In genomic region chr1:48351416-48351815, GRCm38 (mm10) we compare ENCODE assay signal across 26 mouse cellular contexts.
"Had no signal": no experiment of that assay in that cellular context is flagged by ENCODE, and none has a peak within 500 bp of the region (broad histone marks: within the 10 kb centered on the region; RNA-seq: fewer than 3 reads in every experiment).

No protein-coding gene starts in this region.

- H3K9ac ChIP-seq: heart, embryonic 13.5 days; heart, embryonic 15.5 days; hindbrain, embryonic 14.5 days; kidney, embryonic 15.5 days; limb, embryonic 12.5 days; liver, embryonic 13.5 days; liver, embryonic 15.5 days; liver, postnatal 0 days had no signal

- H3K4me3 ChIP-seq: gastrocnemius, adult 2 months; heart, adult 2 months; heart, embryonic 13.5 days; heart, embryonic 15.5 days; kidney, embryonic 15.5 days; limb, embryonic 10.5 days; limb, embryonic 12.5 days; liver, embryonic 13.5 days; liver, embryonic 15.5 days had no signal

- H3K27me3 ChIP-seq: heart, embryonic 13.5 days; heart, embryonic 15.5 days; kidney, embryonic 15.5 days; limb, embryonic 12.5 days; liver, embryonic 13.5 days; liver, embryonic 15.5 days had no signal

- H3K27ac ChIP-seq: gastrocnemius, adult 2 months; heart, adult 2 months; heart, embryonic 13.5 days; heart, embryonic 15.5 days; hindbrain, embryonic 14.5 days; kidney, embryonic 15.5 days; kidney, postnatal 0 days; limb, embryonic 10.5 days; limb, embryonic 12.5 days; liver, embryonic 13.5 days; liver, embryonic 15.5 days had no signal

- DNase-seq: gastrocnemius, adult 2 months; gastrocnemius, postnatal 10 days; gastrocnemius, postnatal 25 days; heart, adult 11 months; heart, adult 2 months; heart, postnatal 14 days; heart, postnatal 36 days; kidney, adult 11 months; kidney, adult 2 months; kidney, adult 9 months; kidney, postnatal 14 days; kidney, postnatal 36 days; liver; liver, embryonic 13.5 days; liver, postnatal 0 days had no signal

- ATAC-seq: hindbrain, embryonic 16.5 days; intestine, embryonic 16.5 days; liver, postnatal 0 days had no signal

- H3K36me3 ChIP-seq: heart, embryonic 13.5 days; heart, embryonic 15.5 days; kidney, embryonic 15.5 days; limb, embryonic 10.5 days; limb, embryonic 12.5 days; liver, embryonic 13.5 days; liver, embryonic 15.5 days had no signal

- H3K9me3 ChIP-seq: heart, embryonic 13.5 days; heart, embryonic 15.5 days; kidney, embryonic 15.5 days; limb, embryonic 10.5 days; limb, embryonic 12.5 days; liver, embryonic 13.5 days; liver, embryonic 15.5 days had no signal

- H3K4me1 ChIP-seq: heart, embryonic 13.5 days; heart, embryonic 15.5 days; kidney, embryonic 15.5 days; limb, embryonic 10.5 days; limb, embryonic 12.5 days; liver, embryonic 13.5 days; liver, embryonic 15.5 days had no signal

- H3K4me2 ChIP-seq: heart, embryonic 11.5 days; heart, embryonic 13.5 days; heart, embryonic 15.5 days; hindbrain, embryonic 14.5 days; kidney, embryonic 15.5 days; limb, embryonic 12.5 days; liver, embryonic 13.5 days; liver, embryonic 15.5 days had no signal
